Mouse (Mus musculus) neural tube, embryonic 11.5 days (tissue): Measurements from ENCODE around the gene Gm10912. TPM values are rescaled to one million over a fixed set of nuclear protein-coding genes. Genes with fewer than 3 reads are reported as not detected.
"Not testable (repeated sequence)": the region's sequence is repeated elsewhere in the genome, so short reads cannot be mapped to it uniquely, and the experiment has no call there.

ENCODE experiments used
- ATAC-seq: fragments of 200-750 bp; cut with Nextera tagmentation; 2 replicates; pipeline ENCODE4 v1.8.0; 2017; ENCODE audit warnings: moderate number of reproducible peaks, mild to moderate bottlenecking, moderate TSS enrichment, moderate library complexity; ENCODE audit not compliant: insufficient read depth, low FRiP score, low TSS enrichment
- DNase-seq: peaks from one replicate; pipeline ENCODE4 v3.0.0-alpha.2; 2015; ENCODE audit warnings: low spot score
- H3K27ac ChIP-seq: fragments of 300-500 bp; sonication (generic); 2 replicates; pipeline ENCODE4 v1.5.1; 2014; ENCODE audit warnings: low read depth, mild to moderate bottlenecking, low read length
- H3K27me3 ChIP-seq: fragments of 300-500 bp; sonication (generic); 2 replicates; pipeline ENCODE4 v1.6.1; 2014; ENCODE audit warnings: mild to moderate bottlenecking, low read length, mixed read lengths; ENCODE audit not compliant: control insufficient read depth, insufficient read depth
- H3K36me3 ChIP-seq: fragments of 300-500 bp; sonication (generic); 2 replicates; pipeline ENCODE4 v1.6.1; 2014; ENCODE audit warnings: mild to moderate bottlenecking, low read length, moderate library complexity, mixed read lengths; ENCODE audit not compliant: control insufficient read depth, insufficient read depth
- H3K4me1 ChIP-seq: fragments of 300-500 bp; sonication (generic); 2 replicates; pipeline ENCODE4 v1.6.1; 2014; ENCODE audit warnings: low read length, mixed read lengths; ENCODE audit not compliant: control insufficient read depth, insufficient read depth
- H3K4me2 ChIP-seq: fragments of 300-500 bp; sonication (generic); 2 replicates; pipeline ENCODE4 v1.6.1; 2014; ENCODE audit warnings: low read depth, mild to moderate bottlenecking, moderate library complexity
- H3K4me3 ChIP-seq: fragments of 300-500 bp; sonication (generic); 2 replicates; pipeline ENCODE4 v1.5.1; 2014; ENCODE audit warnings: low read depth, low read length
- H3K9ac ChIP-seq: fragments of 300-500 bp; sonication (generic); 2 replicates; pipeline ENCODE4 v1.6.1; 2014; ENCODE audit warnings: mild to moderate bottlenecking, low read length
- H3K9me3 ChIP-seq: fragments of 300-500 bp; sonication (generic); 2 replicates; pipeline ENCODE4 v1.6.1; 2016; ENCODE audit warnings: low read length; ENCODE audit not compliant: control insufficient read depth
- WGBS: fragments of 180-500 bp; shearing (Covaris S2); extraction: QIAGEN DNeasy Blood & Tissue Kit; methylation state at CpG from one replicate; pipeline ENCODE4 v1.1.7; 2014; 5-methylcytosine and 5-hydroxymethylcytosine counted together
- polyA plus RNA-seq: library from polyadenylated mRNA; unstranded; fragments of >200 nt; fragmentation: Nextera tagmentation; extraction: Ambion mirVana; gene quantifications from 2 replicates; pipeline ENCODE4 v1.2.1, GENCODE M21; 2014

Gene Gm10912
- polyA plus RNA-seq, 1 experiment from 2014 or later = not detected

DNA sequence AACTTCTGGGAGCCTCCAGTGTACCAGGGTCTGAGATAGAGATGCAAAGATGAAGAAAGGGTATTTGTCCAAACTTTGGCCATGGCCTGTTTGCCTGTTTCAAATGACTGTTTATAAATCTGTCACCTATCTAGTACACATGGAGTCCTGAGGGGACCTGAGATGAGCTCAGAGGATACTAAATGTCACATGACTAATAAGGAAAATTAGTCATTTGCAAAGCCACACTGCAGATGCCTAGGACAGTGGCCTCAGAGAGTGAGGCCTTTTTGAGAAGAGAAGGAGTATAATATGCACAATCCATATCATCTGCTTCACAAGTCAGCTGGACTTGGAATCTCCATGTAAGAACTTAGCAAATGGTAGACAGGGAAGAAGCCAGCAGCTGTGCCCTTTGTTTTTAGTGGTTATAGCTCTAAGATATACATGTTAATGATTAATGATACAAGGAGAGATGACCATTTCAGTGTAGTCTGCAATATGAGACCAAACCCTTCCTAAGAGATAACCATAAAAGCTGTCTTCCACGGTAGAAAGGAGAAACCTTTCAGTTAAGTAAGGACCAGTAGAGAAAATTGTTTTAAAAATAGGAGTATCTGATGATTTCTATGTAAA is 15.9 kb downstream of the Gm10912 start:
- not testable (repeated sequence) for H3K27ac ChIP-seq, ATAC-seq, H3K9me3 ChIP-seq, H3K4me3 ChIP-seq, H3K9ac ChIP-seq, H3K4me1 ChIP-seq, DNase-seq, H3K27me3 ChIP-seq, H3K36me3 ChIP-seq, H3K4me2 ChIP-seq
- no CpG with 5 or more reads among the region's 1 CpGs for WGBS

DNA sequence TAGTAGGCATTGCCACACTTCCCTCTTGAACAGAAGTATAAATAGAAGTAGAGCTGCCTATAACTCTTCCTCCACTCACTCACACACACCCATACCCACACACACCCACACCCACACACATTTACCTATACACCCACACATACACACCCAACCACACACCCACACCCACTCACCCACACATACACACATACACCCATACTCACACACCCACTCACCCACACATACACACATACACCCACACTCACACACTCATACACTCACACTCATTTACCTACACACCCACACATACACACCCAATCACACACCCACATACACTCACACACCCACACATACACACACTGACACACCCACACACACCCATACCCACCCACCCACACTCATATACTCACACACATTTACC is 16.8 kb downstream of the Gm10912 start:
- ATAC-seq = no peak
- H3K9ac ChIP-seq = no peak overlapping the region
- DNase-seq = no peak
- H3K9me3 ChIP-seq = no peaks in the 10 kb centered on the region
- H3K36me3 ChIP-seq = no peaks in the 10 kb centered on the region
- H3K27me3 ChIP-seq = no peaks in the 10 kb centered on the region
- H3K27ac ChIP-seq = no peak overlapping the region
- no peak overlapping the region for H3K4me3 ChIP-seq
- no peaks in the 10 kb centered on the region for H3K4me1 ChIP-seq
- H3K4me2 ChIP-seq = no peak overlapping the region

DNA sequence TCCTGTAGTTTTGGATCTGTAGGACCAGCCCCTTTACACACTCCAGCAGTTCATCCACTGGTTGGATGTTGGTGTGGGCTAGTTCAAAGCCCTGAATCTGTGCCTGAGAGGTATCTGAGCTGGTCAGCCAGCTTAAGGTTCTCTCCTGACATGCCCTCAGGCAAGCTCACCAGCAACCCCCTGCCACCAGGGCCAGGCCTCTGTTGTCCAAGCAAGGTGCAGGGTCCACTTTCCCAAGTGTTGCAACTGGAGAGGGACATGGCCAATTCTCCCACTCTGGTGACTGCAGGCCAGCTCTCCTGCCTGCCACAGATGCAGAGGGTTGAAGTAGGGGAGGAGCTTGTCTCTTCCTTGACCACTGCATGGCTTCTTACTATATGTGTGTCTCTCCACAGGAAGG is 18.4 kb downstream of the Gm10912 start:
- not testable (repeated sequence) for DNase-seq, H3K4me3 ChIP-seq, H3K36me3 ChIP-seq, H3K27ac ChIP-seq, H3K9me3 ChIP-seq, H3K27me3 ChIP-seq, H3K9ac ChIP-seq, ATAC-seq, H3K4me2 ChIP-seq, H3K4me1 ChIP-seq

DNA sequence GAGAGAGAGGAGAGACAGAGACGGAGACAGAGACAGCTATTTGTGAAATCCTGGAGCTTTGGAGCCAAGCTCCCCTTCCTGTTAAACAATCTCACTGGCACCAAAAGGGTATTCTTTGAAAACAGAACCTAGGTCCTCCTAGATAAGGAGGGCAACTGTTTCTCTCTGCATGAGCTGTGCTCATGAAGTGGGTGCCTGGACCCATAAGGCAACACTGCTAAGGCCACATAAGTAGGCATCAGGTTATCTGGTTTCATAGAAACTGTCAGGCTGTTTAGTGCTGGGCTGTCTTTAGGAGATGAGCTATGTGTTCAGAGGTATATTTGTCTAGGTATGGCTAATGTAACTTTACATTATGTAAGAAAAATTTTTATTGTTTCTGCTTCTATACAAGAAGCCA is 21.9 kb downstream of the Gm10912 start:
- H3K27me3 ChIP-seq, H3K36me3 ChIP-seq, ATAC-seq, H3K27ac ChIP-seq, H3K4me2 ChIP-seq, H3K9ac ChIP-seq, DNase-seq, H3K4me3 ChIP-seq, H3K9me3 ChIP-seq, H3K4me1 ChIP-seq: not testable (repeated sequence)
- WGBS = 63% methylated on average over 1 of the region's 1 CpGs

DNA sequence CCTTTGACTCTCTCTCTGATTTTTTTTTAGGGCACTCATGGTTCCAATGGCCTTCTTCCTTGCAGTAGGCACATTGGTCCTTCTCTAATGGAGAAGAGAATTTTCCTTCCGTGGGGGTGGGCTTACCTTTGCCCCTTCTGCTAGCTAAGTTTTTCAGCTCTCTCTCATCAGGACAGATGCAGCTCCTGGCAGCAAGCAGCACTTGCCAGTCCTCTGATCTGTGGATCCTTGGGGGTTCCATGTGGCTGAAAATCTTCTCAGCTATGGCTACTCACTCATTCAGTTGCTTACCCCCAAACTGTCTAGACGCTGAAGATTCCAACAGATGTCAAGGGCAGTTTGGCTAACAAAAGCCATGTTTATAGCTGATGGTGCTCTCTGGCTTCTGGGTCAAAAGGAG is 27.7 kb downstream of the Gm10912 start:
- DNase-seq (no peak), ATAC-seq (no peak)
- no peak overlapping the region for H3K27ac ChIP-seq
- H3K9ac ChIP-seq = no peak overlapping the region
- no peaks in the 10 kb centered on the region for H3K9me3 ChIP-seq
- no peak overlapping the region for H3K4me3 ChIP-seq
- H3K4me2 ChIP-seq = no peak overlapping the region
- H3K36me3 ChIP-seq = no peaks in the 10 kb centered on the region
- no peaks in the 10 kb centered on the region for H3K27me3 ChIP-seq
- 72% methylated on average over 2 of the region's 2 CpGs for whole genome bisulfite sequencing
- H3K4me1 ChIP-seq = no peaks in the 10 kb centered on the region

DNA sequence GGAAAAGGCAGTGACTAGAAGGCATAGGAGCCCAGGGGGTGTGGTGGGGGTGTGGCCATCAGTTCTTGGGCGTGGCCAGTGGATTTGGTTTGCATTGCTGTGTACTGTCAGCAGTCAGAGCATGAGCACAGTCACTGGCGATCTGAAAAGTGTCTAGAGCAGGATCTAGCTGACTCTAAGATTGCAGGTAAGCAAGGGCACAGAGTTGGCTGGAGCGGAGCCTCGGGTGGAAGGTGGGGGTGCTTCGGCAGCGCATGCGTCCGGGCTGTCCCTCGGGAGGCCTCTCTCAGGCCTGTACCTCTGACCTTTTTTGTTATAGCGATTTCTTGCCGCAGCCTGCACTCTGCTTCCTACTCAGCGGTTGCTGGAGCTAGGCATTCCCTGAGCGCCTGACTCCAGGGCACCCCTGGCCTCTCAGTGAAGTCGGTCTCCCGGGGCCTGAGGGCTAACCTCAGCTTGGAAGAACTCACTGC is 30.2 kb downstream of the Gm10912 start, which contains the start of gene Cd59a:
Cd59a (plus strand) TSS at position 61 of the 473 bp plus-strand sequence.
- 3% methylated on average over 15 of the region's 15 CpGs for WGBS
- ATAC-seq = peak; percentile 90
- peak within 1 kb of the TSS; percentile 36; the same call in 1 of the 2 replicates for H3K27ac ChIP-seq
- H3K36me3 ChIP-seq = no peaks in the 10 kb centered on the region
- H3K4me3 ChIP-seq = peak within 1 kb of the TSS; percentile 41
- H3K9ac ChIP-seq = peak within 1 kb of the TSS; percentile 58
- peak; percentile 83 for DNase-seq
- no peaks in the 10 kb centered on the region for H3K4me1 ChIP-seq
- H3K9me3 ChIP-seq = no peaks in the 10 kb centered on the region
- H3K4me2 ChIP-seq = peak within 1 kb of the TSS; percentile 45
- no peaks in the 10 kb centered on the region for H3K27me3 ChIP-seq

DNA sequence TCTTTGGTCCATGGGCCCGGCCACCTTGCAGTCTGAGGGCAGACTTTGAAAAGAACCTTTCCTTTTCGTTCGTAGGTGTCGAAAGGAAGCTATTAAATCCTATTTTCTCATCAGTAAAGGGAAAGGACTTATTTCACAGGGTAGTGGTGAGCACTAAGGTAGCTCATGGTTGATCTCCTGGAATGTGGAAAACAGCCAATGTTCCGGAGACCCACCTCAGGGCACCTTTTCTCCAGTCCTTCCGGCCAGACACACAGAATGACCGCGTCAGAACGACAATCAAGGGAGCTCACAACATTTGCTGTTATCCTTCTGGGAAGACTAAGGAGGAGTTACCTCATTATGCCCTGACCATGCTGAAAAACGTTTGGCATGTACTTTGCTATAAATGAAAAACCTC is 30.6 kb downstream of the Gm10912 start:
- Histone ChIP-seq H3K4me2 (peak overlapping the region; percentile 45), H3K36me3 (no peaks in the 10 kb centered on the region), H3K4me1 (no peaks in the 10 kb centered on the region), H3K9ac (peak overlapping the region; percentile 58), H3K27ac (no peak overlapping the region), H3K9me3 (no peaks in the 10 kb centered on the region), H3K27me3 (no peaks in the 10 kb centered on the region), H3K4me3 (peak overlapping the region; percentile 41)
- ATAC-seq = no peak
- WGBS = 48% methylated on average over 10 of the region's 10 CpGs
- no peak for DNase-seq

DNA sequence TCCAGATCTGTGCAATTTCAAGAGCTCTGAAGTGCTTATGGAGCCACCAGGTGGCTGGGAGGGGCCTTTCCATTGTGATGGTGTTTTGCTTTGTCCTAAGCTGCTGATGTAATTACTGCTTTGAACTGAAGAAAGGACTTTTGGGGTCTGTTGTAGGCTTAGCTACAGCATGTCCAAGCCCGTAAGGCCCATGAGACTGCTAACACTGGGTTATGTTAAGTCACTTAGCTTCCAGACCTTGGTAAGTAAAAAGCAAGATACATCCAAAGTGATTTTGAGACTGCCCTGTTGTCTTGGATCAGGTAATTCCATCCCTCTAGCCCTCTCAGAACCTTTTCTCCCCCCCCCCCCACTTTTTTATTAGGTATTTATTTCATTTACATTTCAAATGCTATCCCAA is 31.2 kb downstream of the Gm10912 start:
- not testable (repeated sequence) for ATAC-seq
- 57% methylated on average over 1 of the region's 1 CpGs for WGBS

DNA sequence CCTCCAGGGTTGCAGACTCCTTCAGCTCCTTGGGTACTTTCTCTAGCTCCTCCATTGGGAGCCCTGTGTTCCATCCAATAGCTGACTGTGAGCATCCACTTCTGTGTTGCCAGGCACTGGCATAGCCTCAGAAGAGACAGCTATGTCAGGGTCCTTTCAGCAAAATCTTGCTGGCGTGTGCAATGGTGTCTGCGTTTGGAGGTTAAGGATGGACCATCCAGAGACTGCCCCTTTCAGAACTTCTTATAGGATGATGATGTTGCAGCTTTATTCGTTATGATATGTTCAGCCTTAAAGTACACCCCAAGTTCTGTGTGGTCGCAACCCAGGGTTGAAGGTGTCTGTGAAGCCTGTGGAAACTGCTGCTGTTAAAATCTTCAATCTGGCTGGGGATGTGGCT is 31.8 kb downstream of the Gm10912 start:
- not testable (repeated sequence) for H3K27ac ChIP-seq, H3K4me1 ChIP-seq, H3K4me3 ChIP-seq, H3K9ac ChIP-seq, DNase-seq, H3K27me3 ChIP-seq, H3K9me3 ChIP-seq, ATAC-seq, H3K36me3 ChIP-seq, H3K4me2 ChIP-seq
- 96% methylated on average over 4 of the region's 4 CpGs for WGBS

More for the DNA sequence above, 31.2 kb downstream of the Gm10912 start:
- H3K36me3 ChIP-seq, DNase-seq, H3K4me3 ChIP-seq, H3K27ac ChIP-seq, H3K27me3 ChIP-seq, H3K4me1 ChIP-seq, H3K9me3 ChIP-seq, H3K9ac ChIP-seq, H3K4me2 ChIP-seq: not testable (repeated sequence)
